Mouse (Mus musculus): ENCODE measurements at regions not wholly inside any gene's neighbourhood (a gene's known extent, or its start where the extent isn't known, plus 50 kb on each side); places are given as distances from the start of the nearest gene placed in this dataset.

GRCm38 (mm10) chr13:55895505-55895904, 59.5 kb upstream of the Pitx1 start:
- DNase-seq = no peak
- intact Hi-C loops (cut with DNase I) = no loop called here

- DNase-seq = no peak
- intact Hi-C loops (cut with DNase I) = no loop called here
Measured at GRCm38 (mm10) chr13:55893154-55894018, 57.4 kb upstream of the Pitx1 start.

GRCm38 (mm10) chr13:55892250-55892649, 56.3 kb upstream of the Pitx1 start:
- no peak for DNase-seq
- intact Hi-C loops (cut with DNase I) = no loop called here

- no peak for DNase-seq
- intact Hi-C loops (cut with DNase I) = no loop called here
Measured at GRCm38 (mm10) chr13:55887099-55887736, 51.2 kb upstream of the Pitx1 start.

All from gastrocnemius, postnatal 36 days (tissue).